Mouse (Mus musculus): ENCODE results near the gene 9530053A07Rik. TPM values are rescaled to one million over a fixed set of nuclear protein-coding genes. Genes with fewer than 3 reads are reported as not detected.
"Not testable (repeated sequence)": the region's sequence is repeated elsewhere in the genome, so short reads cannot be mapped to it uniquely, and the experiment has no call there.

Gene 9530053A07Rik
- polyA plus RNA-seq, 1 experiment = 0.63 TPM

- TF ChIP-seq POLR2A (IDR thresholded peaks at IDR 0.05; ENCODE audit: borderline replicate concordance, extremely low read depth, low read depth, low read length) (no peak), CTCF (IDR thresholded peaks at IDR 0.05; ENCODE audit: insufficient read depth, low read length) (0 out of 2 replicates have a peak, but pooled peaks have one; percentile 13)
- Histone ChIP-seq H3K4me3 (replicated peaks; ENCODE audit: extremely low read depth, low read depth, low read length) (no peak overlapping the region), H3K4me1 (ENCODE audit: control insufficient read depth, insufficient read depth, low read length) (no peaks in the 10 kb centered on the region)
- WGBS = 55% methylated on average over 5 of the region's 5 CpGs
- DNase-seq = no peak
Observed at GRCm38 (mm10) chr7:28137613-28138012, 8.3 kb downstream of the 9530053A07Rik start.

GRCm38 (mm10) chr7:28148263-28148662, 19.0 kb downstream of the 9530053A07Rik start:
- Histone ChIP-seq H3K4me3 (replicated peaks; ENCODE audit: extremely low read depth, low read depth, low read length) (no peak overlapping the region), H3K4me1 (ENCODE audit: control insufficient read depth, insufficient read depth, low read length) (no peaks in the 10 kb centered on the region)
- WGBS = 14% methylated on average over 3 of the region's 3 CpGs
- peak; percentile 94 for TF ChIP-seq CTCF (IDR thresholded peaks at IDR 0.05; ENCODE audit: insufficient read depth, low read length)
- no peak for TF ChIP-seq POLR2A (IDR thresholded peaks at IDR 0.05; ENCODE audit: borderline replicate concordance, extremely low read depth, low read depth, low read length)
- peak; percentile 65 for DNase-seq

GRCm38 (mm10) chr7:28149841-28150240, 20.6 kb downstream of the 9530053A07Rik start:
- 81% methylated on average over 1 of the region's 1 CpGs for WGBS
- Histone ChIP-seq H3K4me1 (ENCODE audit: control insufficient read depth, insufficient read depth, low read length) (no peaks in the 10 kb centered on the region), H3K4me3 (replicated peaks; ENCODE audit: extremely low read depth, low read depth, low read length) (no peak overlapping the region)
- DNase-seq = no peak
- no peak for TF ChIP-seq CTCF (IDR thresholded peaks at IDR 0.05; ENCODE audit: insufficient read depth, low read length)
- TF ChIP-seq POLR2A (IDR thresholded peaks at IDR 0.05; ENCODE audit: borderline replicate concordance, extremely low read depth, low read depth, low read length) = no peak

DNA sequence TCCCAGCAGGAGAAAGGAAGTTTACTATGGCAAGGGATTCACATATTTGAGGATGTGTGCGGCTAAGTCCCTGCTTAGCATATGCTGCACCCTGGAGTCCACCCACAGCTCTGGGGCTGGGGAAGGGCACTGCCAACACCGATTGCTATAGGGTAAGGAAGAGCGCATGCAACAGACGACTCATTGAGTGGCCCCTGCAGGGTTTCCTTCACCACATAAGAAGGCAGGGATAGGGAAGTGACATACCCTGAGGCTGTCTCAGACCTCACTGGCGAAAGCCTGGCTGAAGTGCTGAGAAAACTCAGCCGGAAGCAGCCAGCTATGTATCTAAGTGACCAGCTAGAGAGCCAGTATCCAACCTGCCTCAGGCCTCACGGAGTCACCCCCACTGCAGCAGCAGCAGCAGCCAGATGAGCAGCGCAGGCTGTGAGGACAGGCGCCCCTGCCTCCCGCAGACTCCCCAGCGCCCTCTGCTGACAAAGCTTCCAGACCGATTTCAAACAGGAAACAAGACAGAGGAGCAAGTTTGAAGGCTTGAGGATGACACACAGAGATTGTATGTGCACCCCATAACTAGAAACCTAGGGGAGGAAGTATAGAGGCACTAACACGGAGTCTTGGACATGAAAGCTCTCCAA, 22.4 kb downstream of the 9530053A07Rik start:
- DNase-seq = peak; percentile 24
- Histone ChIP-seq H3K4me3 (replicated peaks; ENCODE audit: extremely low read depth, low read depth, low read length) (no peak overlapping the region), H3K4me1 (ENCODE audit: control insufficient read depth, insufficient read depth, low read length) (no peaks in the 10 kb centered on the region)
- peak; percentile 17; the same call in 1 of the 2 replicates for TF ChIP-seq CTCF (IDR thresholded peaks at IDR 0.05; ENCODE audit: insufficient read depth, low read length)
- no peak for TF ChIP-seq POLR2A (IDR thresholded peaks at IDR 0.05; ENCODE audit: borderline replicate concordance, extremely low read depth, low read depth, low read length)
- WGBS = 12% methylated on average over 13 of the region's 13 CpGs

GRCm38 (mm10) chr7:28153595-28153994, 24.3 kb downstream of the 9530053A07Rik start:
- not testable (repeated sequence) for H3K4me1 ChIP-seq (ENCODE audit: control insufficient read depth, insufficient read depth, low read length); H3K4me3 ChIP-seq (replicated peaks; ENCODE audit: extremely low read depth, low read depth, low read length); DNase-seq
- 29% methylated on average over 5 of the region's 5 CpGs for WGBS

- no peaks in the 10 kb centered on the region for H3K4me1 ChIP-seq (ENCODE audit: control insufficient read depth, insufficient read depth, low read length)
- H3K4me3 ChIP-seq (replicated peaks; ENCODE audit: extremely low read depth, low read depth, low read length) = no peak overlapping the region
- no peak for TF ChIP-seq POLR2A (IDR thresholded peaks at IDR 0.05; ENCODE audit: borderline replicate concordance, extremely low read depth, low read depth, low read length)
- no peak for TF ChIP-seq CTCF (IDR thresholded peaks at IDR 0.05; ENCODE audit: insufficient read depth, low read length)
- WGBS = 32% methylated on average over 6 of the region's 6 CpGs
- no peak for DNase-seq
Observed at GRCm38 (mm10) chr7:28159292-28159691, 30.0 kb downstream of the 9530053A07Rik start.

DNA sequence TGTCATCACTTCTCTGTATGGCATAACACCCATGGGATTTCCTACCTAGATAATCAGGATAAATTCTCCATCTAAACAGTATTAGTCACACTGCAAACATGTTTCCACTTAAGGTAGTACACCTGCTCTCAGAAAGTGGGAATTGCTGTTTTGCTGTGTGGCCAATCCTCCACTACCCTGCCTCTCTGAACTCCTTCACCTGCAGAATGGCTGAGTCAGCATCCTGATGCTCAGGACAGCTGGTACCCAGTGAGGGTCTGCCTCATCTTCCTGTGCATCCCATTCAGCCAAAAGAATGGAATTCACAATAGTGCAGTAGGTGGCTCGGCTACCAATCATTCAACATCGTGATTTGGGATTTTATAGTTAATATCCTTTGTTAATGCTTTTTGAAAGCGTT, 30.6 kb downstream of the 9530053A07Rik start:
- DNase-seq = no peak
- no peaks in the 10 kb centered on the region for H3K4me1 ChIP-seq (ENCODE audit: control insufficient read depth, insufficient read depth, low read length)
- WGBS = 80% methylated on average over 3 of the region's 3 CpGs
- TF ChIP-seq CTCF (IDR thresholded peaks at IDR 0.05; ENCODE audit: insufficient read depth, low read length) (no peak), POLR2A (IDR thresholded peaks at IDR 0.05; ENCODE audit: borderline replicate concordance, extremely low read depth, low read depth, low read length) (no peak)
- H3K4me3 ChIP-seq (replicated peaks; ENCODE audit: extremely low read depth, low read depth, low read length) = no peak overlapping the region

DNA sequence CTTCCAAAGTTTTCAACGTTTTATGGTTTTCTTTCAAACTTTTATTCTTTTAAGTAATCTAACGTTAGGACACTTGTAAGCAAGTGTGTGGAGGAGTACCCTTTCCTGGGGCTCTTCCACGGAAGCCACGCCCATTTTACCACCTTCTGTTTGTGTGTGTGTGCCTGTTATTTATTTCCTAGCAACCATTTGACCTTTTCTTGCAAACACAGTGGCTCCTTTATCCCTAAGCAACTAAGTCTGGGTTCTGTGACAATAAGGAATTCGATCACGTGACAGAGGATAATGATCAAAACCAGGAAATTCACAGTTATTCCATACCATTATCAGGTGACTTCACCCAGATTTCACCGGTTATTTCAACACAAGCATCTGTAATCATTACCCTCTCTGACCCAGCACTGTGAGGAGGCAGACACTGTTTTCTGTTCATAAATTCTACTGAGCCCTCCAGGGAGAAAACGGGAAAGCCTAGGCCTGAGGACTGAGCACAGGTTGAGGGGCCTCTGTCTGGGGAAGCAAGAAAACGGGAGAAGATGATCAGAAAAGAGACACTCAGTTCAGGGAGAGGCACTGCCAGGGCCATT, 32.0 kb downstream of the 9530053A07Rik start:
- Histone ChIP-seq H3K4me3 (replicated peaks; ENCODE audit: extremely low read depth, low read depth, low read length) (no peak overlapping the region), H3K4me1 (ENCODE audit: control insufficient read depth, insufficient read depth, low read length) (no peaks in the 10 kb centered on the region)
- 36% methylated on average over 9 of the region's 9 CpGs for WGBS
- TF ChIP-seq CTCF (IDR thresholded peaks at IDR 0.05; ENCODE audit: insufficient read depth, low read length) = no peak
- TF ChIP-seq POLR2A (IDR thresholded peaks at IDR 0.05; ENCODE audit: borderline replicate concordance, extremely low read depth, low read depth, low read length) = no peak
- no peak for DNase-seq

- DNase-seq = no peak
- peaks cover 3% of the 10 kb centered on the region for H3K4me1 ChIP-seq (ENCODE audit: control insufficient read depth, insufficient read depth, low read length)
- no peak overlapping the region for H3K4me3 ChIP-seq (replicated peaks; ENCODE audit: extremely low read depth, low read depth, low read length)
- TF ChIP-seq CTCF (IDR thresholded peaks at IDR 0.05; ENCODE audit: insufficient read depth, low read length) (no peak), POLR2A (IDR thresholded peaks at IDR 0.05; ENCODE audit: borderline replicate concordance, extremely low read depth, low read depth, low read length) (no peak)
- 80% methylated on average over 6 of the region's 6 CpGs for WGBS
Observed at GRCm38 (mm10) chr7:28165406-28165805, 36.1 kb downstream of the 9530053A07Rik start.

Measured in lung, adult 2 months (tissue).